Mouse (Mus musculus) stomach, postnatal 0 days (tissue): Measurements from ENCODE around the gene Fbxl17.

Experiments used
- CTCF ChIP-seq: IDR thresholded peaks from 2 replicates; pipeline ENCODE4 v1.5.1; 2016; ENCODE audit warnings: antibody characterized with exemption, low read depth, mild to moderate bottlenecking, moderate library complexity
- EP300 ChIP-seq: optimal IDR thresholded peaks from 2 replicates; pipeline ENCODE3; 2016; ENCODE audit warnings: antibody characterized with exemption

DNA sequence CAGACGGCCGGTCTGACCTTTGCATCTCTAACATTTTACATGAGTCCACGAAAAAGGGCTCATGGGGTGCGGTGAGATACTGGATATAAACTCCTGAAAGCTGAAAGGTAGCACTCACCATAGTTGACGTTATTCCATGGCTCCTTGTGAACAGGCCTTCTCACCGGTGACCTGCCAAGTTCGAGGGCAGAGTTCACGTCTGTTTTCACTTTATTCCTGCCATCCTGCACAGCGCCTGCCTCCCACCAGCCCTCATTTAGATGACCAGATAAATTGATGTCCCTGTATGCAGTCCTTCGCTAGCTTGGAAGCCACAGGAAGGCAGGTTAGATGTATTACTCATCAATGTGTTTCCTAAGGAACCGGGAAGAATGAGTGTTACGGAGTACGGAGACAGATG lies 454.5 kb downstream of the Fbxl17 start:
- TF ChIP-seq CTCF = no peak
- TF ChIP-seq EP300 = no peak
